Mouse (Mus musculus): ENCODE results near the gene D330020A13Rik.

D330020A13Rik gene

GRCm38 (mm10) chr6:120301137-120301536 is 7.0 kb downstream of the D330020A13Rik start:
- DNase-seq, result peak; percentile 67

DNA sequence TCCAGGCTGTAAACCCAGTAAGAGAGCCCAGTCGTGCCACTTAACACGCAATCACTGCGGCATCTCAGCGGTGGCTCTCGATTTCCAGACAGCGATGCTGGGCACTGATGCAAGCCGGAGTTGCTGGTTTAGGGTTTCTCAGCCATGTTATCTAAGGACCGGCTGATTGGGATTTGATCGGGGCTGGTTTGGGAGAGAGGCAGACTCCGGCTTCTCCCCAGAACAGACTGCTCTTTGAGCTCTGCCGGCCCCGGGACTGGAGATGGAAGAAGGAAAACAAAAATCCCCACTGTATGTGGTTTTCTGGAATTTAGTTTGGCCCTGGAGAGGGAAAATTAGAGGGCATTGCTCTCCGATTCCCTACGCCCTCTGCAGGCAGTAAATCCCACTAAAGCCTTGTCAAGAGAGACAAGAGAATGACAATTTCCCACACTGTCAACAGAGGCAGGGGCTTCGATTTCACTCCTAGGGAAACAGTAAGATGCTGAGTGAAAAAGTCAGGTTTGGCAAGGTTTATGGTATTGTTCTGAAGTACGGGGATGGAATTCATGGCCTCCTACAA is 8.7 kb downstream of the D330020A13Rik start:
- DNase-seq, result no peak

GRCm38 (mm10) chr6:120306859-120307594 is 12.9 kb downstream of the D330020A13Rik start:
- DNase-seq, result no peak

- DNase-seq, result peak; percentile 86
These were observed 15.2 kb downstream of the D330020A13Rik start for GRCm38 (mm10) chr6:120309338-120309737.

DNA sequence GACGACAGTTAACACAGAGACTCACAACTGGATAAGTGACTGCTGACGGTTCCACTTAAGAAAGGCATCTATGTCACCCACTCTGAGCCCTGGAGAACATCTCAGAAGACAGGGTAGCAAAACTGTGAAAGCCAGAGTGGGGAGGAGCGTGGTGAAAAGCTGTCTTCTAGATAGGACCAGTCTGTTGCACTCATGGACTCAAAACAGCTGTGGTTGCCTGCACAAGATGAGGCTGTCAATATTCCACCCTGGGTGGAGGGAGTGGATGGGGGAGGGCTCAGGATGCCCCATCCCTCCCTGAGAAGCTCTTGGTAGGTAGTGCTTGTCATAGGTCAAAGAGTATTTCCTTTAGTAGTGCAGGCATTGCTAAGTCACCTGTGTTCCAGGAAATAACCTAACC is 15.6 kb downstream of the D330020A13Rik start:
- DNase-seq, result peak; percentile 29

DNA sequence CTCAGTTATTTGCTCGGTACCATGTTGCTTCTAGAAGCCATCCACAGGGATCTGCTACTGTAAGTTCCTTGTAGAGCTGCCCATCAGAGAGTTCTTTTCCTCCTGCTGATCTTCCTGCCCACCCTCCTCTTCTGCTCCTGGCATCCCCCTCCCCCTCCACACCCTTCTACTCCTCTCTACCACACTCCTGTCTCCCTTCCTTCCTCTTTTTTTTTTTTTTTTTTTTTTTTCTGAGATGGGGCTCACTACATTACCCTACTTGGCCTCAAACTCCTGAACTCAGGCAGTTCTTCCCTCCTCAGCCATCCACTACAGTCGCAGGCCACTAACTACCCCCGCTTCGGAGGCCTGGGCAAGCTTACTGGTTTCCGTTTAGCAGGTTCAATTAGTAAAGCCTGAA is 18.3 kb downstream of the D330020A13Rik start:
- DNase-seq, result no peak

GRCm38 (mm10) chr6:120318303-120318940 is 24.3 kb downstream of the D330020A13Rik start:
- no peak for DNase-seq

- DNase-seq, result no peak
These were observed 25.0 kb downstream of the D330020A13Rik start for GRCm38 (mm10) chr6:120319129-120319528.

- DNase-seq, result no peak
These were observed 26.2 kb downstream of the D330020A13Rik start for GRCm38 (mm10) chr6:120320369-120320768.

GRCm38 (mm10) chr6:120324295-120324927 is 30.2 kb downstream of the D330020A13Rik start:
- DNase-seq, result peak; percentile 73

- no peak for DNase-seq
These were observed 38.2 kb downstream of the D330020A13Rik start for GRCm38 (mm10) chr6:120332351-120332750.

DNA sequence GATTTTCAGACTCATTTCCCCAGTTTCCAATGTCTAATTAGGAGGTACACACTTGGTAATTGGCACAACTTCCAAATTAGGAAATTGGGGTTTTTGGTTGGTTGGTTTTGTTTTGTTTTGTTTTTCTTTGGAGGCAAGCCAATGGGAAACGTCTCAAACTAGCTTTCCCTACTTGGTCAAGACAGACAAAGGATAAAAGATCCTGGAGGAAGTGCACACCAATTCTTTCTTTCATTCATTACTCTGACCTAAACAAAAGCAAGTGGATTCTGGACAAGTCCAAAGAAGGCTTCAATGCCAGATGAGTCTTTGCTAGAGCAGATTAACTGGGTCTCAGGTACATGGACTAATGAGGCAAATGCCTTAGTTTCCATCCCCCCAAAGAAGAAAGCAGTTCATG is 49.8 kb downstream of the D330020A13Rik start:
- DNase-seq, result no peak
